Mouse (Mus musculus) kidney, postnatal 0 days (tissue): Measurements from ENCODE around the gene Kntc1. TPM values are rescaled to one million over a fixed set of nuclear protein-coding genes. Genes with fewer than 3 reads are reported as not detected.

ENCODE experiments used
- ATAC-seq: fragments of 200-750 bp; cut with Nextera tagmentation; replicated peaks from 2 replicates; pipeline ENCODE4 v1.8.0; 2017; ENCODE audit warnings: low read depth, moderate number of reproducible peaks, moderate TSS enrichment, moderate library complexity; ENCODE audit not compliant: low FRiP score
- DNase-seq: peaks from one replicate; pipeline ENCODE4 v3.0.0-alpha.2; 2016; ENCODE audit warnings: low spot score
- H3K27ac ChIP-seq: fragments of 300-500 bp; sonication (generic); 2 replicates; pipeline ENCODE4 v1.5.1; 2014; ENCODE audit warnings: mild to moderate bottlenecking
- H3K27me3 ChIP-seq: fragments of 300-500 bp; sonication (generic); 2 replicates; pipeline ENCODE4 v1.6.1; 2014; ENCODE audit warnings: low read length, mixed read lengths; ENCODE audit not compliant: insufficient read depth
- H3K36me3 ChIP-seq: fragments of 300-500 bp; sonication (generic); 2 replicates; pipeline ENCODE4 v1.6.1; 2014; ENCODE audit warnings: low read length, mixed read lengths; ENCODE audit not compliant: insufficient read depth
- H3K4me1 ChIP-seq: fragments of 300-500 bp; sonication (generic); replicated peaks from 2 replicates; pipeline ENCODE4 v1.6.1; 2014; ENCODE audit warnings: antibody characterized with exemption, low read length, mixed read lengths; ENCODE audit not compliant: insufficient read depth
- H3K4me2 ChIP-seq: fragments of 300-500 bp; sonication (generic); 2 replicates; pipeline ENCODE4 v1.6.1; 2014; ENCODE audit warnings: mild to moderate bottlenecking, low read length, moderate library complexity, mixed read lengths
- H3K4me3 ChIP-seq: fragments of 300-500 bp; sonication (generic); replicated peaks from 2 replicates; pipeline ENCODE4 v1.5.1; 2014; ENCODE audit warnings: low read depth, low read length
- H3K9ac ChIP-seq: fragments of 300-500 bp; sonication (generic); 2 replicates; pipeline ENCODE4 v1.6.1; 2014; ENCODE audit warnings: low read depth, low read length
- H3K9me3 ChIP-seq: fragments of 300-500 bp; sonication (generic); replicated peaks from 2 replicates; pipeline ENCODE4 v1.6.1; 2016; ENCODE audit warnings: low read length, inconsistent platforms, mixed read lengths
- CTCF ChIP-seq: IDR thresholded peaks from 2 replicates; pipeline ENCODE4 v1.5.1; 2016; ENCODE audit warnings: antibody characterized with exemption, low read depth, mild to moderate bottlenecking, moderate library complexity
- WGBS: fragments of 180-500 bp; shearing (Covaris S2); extraction: QIAGEN DNeasy Blood & Tissue Kit; methylation state at CpG from one replicate; pipeline ENCODE4 v1.1.7; 2014; 5-methylcytosine and 5-hydroxymethylcytosine counted together
- polyA plus RNA-seq: library from polyadenylated mRNA; unstranded; fragments of >200 nt; fragmentation: Nextera tagmentation; extraction: Ambion mirVana; gene quantifications from 2 replicates; pipeline ENCODE4 v1.2.1, GENCODE M21; 2015

Gene Kntc1
- polyA plus RNA-seq, 1 experiment from 2014 or later, result 9.4 TPM

DNA sequence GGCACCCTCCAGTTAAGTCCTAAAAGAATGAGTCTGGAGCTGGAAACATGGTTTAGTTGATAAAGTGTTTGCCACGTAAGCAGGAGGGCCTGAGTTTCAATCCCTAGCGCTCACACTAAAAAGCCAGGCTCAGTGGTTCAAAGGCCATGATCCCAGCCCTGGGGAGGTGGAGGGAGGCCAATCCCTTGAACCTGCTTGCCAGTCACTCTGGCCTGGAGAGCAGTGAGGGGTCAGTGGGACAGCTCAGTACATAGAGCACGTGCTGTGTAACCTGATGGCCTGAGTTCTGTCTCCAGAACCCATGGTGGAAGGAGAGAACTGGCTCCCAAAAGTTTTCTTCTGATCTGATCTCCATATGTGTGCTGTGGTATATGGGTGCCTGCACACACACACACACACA, 85.3 kb downstream of the Kntc1 start:
- 76% methylated on average over 3 of the region's 3 CpGs for WGBS
- Histone ChIP-seq H3K4me3 (no peak overlapping the region), H3K27ac (no peak overlapping the region), H3K36me3 (no peaks in the 10 kb centered on the region), H3K4me1 (no peaks in the 10 kb centered on the region), H3K4me2 (no peak overlapping the region), H3K9me3 (no peaks in the 10 kb centered on the region), H3K9ac (no peak overlapping the region), H3K27me3 (no peaks in the 10 kb centered on the region)
- ATAC-seq, result no peak
- no peak for DNase-seq
- no peak for TF ChIP-seq CTCF

DNA sequence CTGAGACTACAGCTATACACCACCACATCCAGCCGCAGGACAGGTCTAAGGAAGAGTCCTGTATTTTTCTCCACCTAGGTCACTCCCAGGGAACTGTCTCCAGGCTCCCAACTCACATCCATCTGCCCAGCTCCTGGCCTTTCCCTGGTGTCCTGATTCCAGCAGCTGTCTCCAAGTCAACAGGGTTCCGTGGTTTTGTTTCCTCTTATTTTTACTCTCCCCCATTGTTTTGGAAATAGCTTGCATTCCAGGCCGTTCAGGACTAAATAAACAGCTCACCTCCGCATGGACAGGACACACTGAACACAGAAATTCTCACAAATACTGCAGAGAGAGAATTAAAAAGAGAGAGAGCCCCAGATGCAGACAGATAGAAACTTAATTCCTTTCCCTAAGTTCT, 87.9 kb downstream of the Kntc1 start:
- H3K27ac ChIP-seq, result peak overlapping the region; percentile 31; the same call in 1 of the 2 replicates
- no peak overlapping the region for H3K4me3 ChIP-seq
- DNase-seq (no peak), ATAC-seq (no peak)
- H3K9ac ChIP-seq, result no peak overlapping the region
- no peaks in the 10 kb centered on the region for H3K27me3 ChIP-seq
- no peak for TF ChIP-seq CTCF
- 39% methylated on average over 4 of the region's 4 CpGs for WGBS
- H3K9me3 ChIP-seq, result no peaks in the 10 kb centered on the region
- H3K36me3 ChIP-seq, result no peaks in the 10 kb centered on the region
- no peak overlapping the region for H3K4me2 ChIP-seq
- 0 out of 2 replicates have a peak, but pooled peaks cover 3% of the 10 kb centered on the region for H3K4me1 ChIP-seq

DNA sequence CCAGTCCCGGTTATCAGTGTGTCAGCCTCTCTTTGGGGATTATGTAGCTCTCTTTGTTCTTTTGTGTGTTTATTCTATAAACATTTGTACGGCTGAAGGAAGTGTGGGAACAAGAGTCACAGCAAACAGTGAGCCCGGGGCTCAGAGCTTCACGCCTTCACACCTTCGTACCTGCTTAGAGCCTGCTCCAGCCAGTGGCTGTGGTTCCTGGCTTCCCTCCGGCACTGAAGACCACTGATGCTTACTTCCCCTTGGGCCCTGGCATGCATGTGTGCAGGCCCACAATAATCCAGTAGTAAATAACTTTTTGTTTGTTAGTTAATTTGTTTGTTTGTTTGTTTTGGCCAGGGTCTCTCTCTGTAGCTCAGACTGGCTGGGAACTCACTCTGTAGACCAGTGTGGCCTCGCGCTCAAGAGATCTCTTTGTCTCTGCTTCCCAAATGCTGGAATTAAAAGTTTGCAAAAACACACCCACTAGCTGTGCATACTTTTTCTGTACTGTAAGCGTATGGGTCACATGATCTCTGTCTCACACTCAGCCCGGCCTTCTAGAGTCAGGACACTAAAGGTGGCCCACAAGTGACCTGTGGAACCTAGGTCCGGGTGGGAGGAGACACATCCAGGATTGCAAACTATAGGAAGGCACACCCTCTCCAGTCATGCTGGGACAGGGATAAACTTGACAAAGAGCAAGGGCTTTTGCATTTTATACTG, 92.9 kb downstream of the Kntc1 start:
- 51% methylated on average over 11 of the region's 11 CpGs for WGBS
- no peaks in the 10 kb centered on the region for H3K27me3 ChIP-seq
- ATAC-seq (no peak), DNase-seq (no peak)
- no peaks in the 10 kb centered on the region for H3K36me3 ChIP-seq
- TF ChIP-seq CTCF, result no peak
- no peak overlapping the region for H3K9ac ChIP-seq
- no peak overlapping the region for H3K27ac ChIP-seq
- 0 out of 2 replicates have a peak, but pooled peaks cover 3% of the 10 kb centered on the region for H3K4me1 ChIP-seq
- H3K4me2 ChIP-seq, result no peak overlapping the region
- H3K9me3 ChIP-seq, result no peaks in the 10 kb centered on the region
- no peak overlapping the region for H3K4me3 ChIP-seq

DNA sequence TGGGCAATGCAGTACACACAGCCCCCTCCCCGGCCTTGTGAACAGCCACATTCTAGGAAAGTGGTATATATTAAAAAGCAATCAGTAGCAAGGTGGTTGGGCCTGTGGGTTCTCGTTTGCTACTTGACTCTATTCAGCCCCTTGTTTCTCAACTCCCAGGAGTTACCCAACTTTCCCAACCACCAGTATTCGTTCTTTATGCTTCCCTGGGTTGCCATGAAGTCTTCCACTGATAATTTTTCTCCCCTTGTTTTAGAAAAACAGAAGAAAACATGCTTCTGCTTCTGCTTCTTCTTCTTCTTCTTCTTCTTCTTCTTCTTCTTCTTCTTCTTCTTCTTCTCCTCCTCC, 93.4 kb downstream of the Kntc1 start:
- H3K36me3 ChIP-seq, result no peaks in the 10 kb centered on the region
- ATAC-seq, result no peak
- no peaks in the 10 kb centered on the region for H3K27me3 ChIP-seq
- DNase-seq, result no peak
- no peak overlapping the region for H3K4me2 ChIP-seq
- TF ChIP-seq CTCF, result no peak
- no peaks in the 10 kb centered on the region for H3K9me3 ChIP-seq
- H3K9ac ChIP-seq, result no peak overlapping the region
- WGBS, result 76% methylated on average over 3 of the region's 3 CpGs
- H3K4me1 ChIP-seq, result 0 out of 2 replicates have a peak, but pooled peaks cover 3% of the 10 kb centered on the region
- no peak overlapping the region for H3K27ac ChIP-seq
- H3K4me3 ChIP-seq, result no peak overlapping the region

DNA sequence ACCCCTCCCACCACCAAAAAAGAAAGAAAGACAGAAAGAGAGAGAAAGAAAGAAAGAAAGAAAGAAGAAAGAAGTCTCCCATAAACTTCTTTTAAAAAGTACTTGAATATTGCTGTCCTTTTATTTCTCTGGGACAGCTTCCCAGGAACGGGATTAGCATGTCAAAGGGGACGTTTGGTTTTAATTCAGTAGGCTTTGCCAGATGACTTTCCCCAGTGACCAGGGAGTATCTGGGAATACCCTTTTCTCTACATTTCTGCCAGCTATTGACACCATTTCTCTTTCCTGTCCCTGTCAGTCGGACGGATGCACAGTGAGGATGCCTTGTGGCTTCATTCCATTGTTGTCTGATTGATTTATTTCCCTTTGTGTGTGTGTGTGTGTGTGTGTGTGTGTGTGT, 94.3 kb downstream of the Kntc1 start:
- WGBS, result 40% methylated on average over 4 of the region's 4 CpGs
- H3K9ac ChIP-seq, result no peak overlapping the region

DNA sequence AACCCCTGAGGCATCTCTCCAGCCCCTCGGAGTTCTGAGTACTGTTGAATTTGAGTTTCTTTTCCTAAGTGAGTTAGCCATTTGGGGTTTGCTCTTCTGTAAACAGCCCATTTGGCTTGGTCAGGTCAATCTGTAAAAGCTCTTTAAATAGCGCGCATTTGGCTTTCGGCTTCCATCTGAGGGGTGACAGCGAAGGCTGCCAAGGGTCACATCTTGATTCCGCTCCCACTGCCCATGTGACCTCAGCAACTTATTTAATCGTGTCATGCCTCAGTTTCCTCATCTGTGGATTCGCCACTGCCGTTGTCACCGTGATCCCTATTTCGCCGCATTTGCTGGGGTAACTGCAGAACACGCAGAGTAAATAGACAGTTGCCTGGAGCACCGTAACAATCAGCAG, 94.8 kb downstream of the Kntc1 start:
- TF ChIP-seq CTCF, result no peak
- H3K27ac ChIP-seq, result 0 out of 2 replicates have a peak overlapping the region, but pooled peaks have one; percentile 42
- 68% methylated on average over 14 of the region's 14 CpGs for WGBS

More for the DNA sequence above, 94.3 kb downstream of the Kntc1 start:
- Histone ChIP-seq H3K4me2 (no peak overlapping the region), H3K9me3 (no peaks in the 10 kb centered on the region), H3K27ac (0 out of 2 replicates have a peak overlapping the region, but pooled peaks have one; percentile 42), H3K4me1 (0 out of 2 replicates have a peak, but pooled peaks cover 3% of the 10 kb centered on the region), H3K27me3 (no peaks in the 10 kb centered on the region), H3K4me3 (no peak overlapping the region), H3K36me3 (no peaks in the 10 kb centered on the region)
- DNase-seq, result peak; percentile 56
- TF ChIP-seq CTCF, result no peak
- ATAC-seq, result no peak

DNA sequence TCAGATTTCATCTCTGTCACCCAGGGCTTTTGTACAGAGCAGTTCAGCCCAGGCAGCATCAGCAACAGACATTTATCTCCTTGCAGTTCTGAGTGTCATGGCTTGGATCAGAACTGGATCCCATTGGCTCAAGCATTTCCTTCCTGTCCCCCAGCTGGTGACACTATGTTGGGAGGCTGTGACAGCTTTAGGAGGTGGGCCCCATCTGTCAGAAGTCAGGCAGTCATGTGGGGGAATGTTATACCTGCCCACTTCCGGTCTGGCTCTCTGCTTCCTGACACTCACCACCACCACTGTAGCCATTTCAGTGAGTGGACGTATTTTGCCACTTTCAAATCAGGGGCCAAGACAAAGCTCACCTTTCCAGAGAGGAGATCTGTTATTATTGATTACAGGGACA, 101.9 kb downstream of the Kntc1 start:
- DNase-seq (peak; percentile 42), ATAC-seq (no peak)
- no peaks in the 10 kb centered on the region for H3K36me3 ChIP-seq
- no peaks in the 10 kb centered on the region for H3K4me1 ChIP-seq
- no peaks in the 10 kb centered on the region for H3K9me3 ChIP-seq
- H3K27ac ChIP-seq, result no peak overlapping the region
- H3K9ac ChIP-seq, result no peak overlapping the region
- no peak overlapping the region for H3K4me3 ChIP-seq
- no peaks in the 10 kb centered on the region for H3K27me3 ChIP-seq
- no peak for TF ChIP-seq CTCF
- WGBS, result 12% methylated on average over 2 of the region's 2 CpGs
- H3K4me2 ChIP-seq, result no peak overlapping the region

More for the DNA sequence above, 94.8 kb downstream of the Kntc1 start:
- H3K9ac ChIP-seq, result no peak overlapping the region
- H3K4me3 ChIP-seq, result no peak overlapping the region
- DNase-seq, result no peak
- no peaks in the 10 kb centered on the region for H3K27me3 ChIP-seq
- no peaks in the 10 kb centered on the region for H3K9me3 ChIP-seq
- no peaks in the 10 kb centered on the region for H3K36me3 ChIP-seq
- H3K4me2 ChIP-seq, result peak overlapping the region; percentile 27; the same call in 1 of the 2 replicates
- H3K4me1 ChIP-seq, result 0 out of 2 replicates have a peak, but pooled peaks cover 3% of the 10 kb centered on the region
- no peak for ATAC-seq
